Mouse (Mus musculus): ENCODE data around the gene Rcn3. TPM values are rescaled to one million over a fixed set of nuclear protein-coding genes. Genes with fewer than 3 reads are reported as not detected.

The Rcn3 gene
- polyA plus RNA-seq, 1 experiment from 2014 or later = 135 TPM

GRCm38 (mm10) chr7:45090251-45090977 lies 1.6 kb downstream of the Rcn3 start:
- Histone ChIP-seq H3K27me3 (ENCODE audit: insufficient read depth, poor library complexity, severe bottlenecking) (peaks cover 11% of the 10 kb centered on the region), H3K27ac (no peak overlapping the region), H3K4me3 (peak overlapping the region; percentile 66; the same call in 1 of the 2 replicates), H3K4me1 (replicated peaks) (peaks cover 33% of the 10 kb centered on the region), H3K9me3 (peaks cover 4% of the 10 kb centered on the region; the same call in 1 of the 2 replicates), H3K36me3 (peaks cover 31% of the 10 kb centered on the region)
- no peak for DNase-seq (ENCODE audit: low spot score)
- WGBS = 83% methylated on average over 13 of the region's 13 CpGs

- H3K27ac ChIP-seq = no peak overlapping the region
- no peak for DNase-seq (ENCODE audit: low spot score)
- no peak overlapping the region for H3K4me3 ChIP-seq
- H3K27me3 ChIP-seq (ENCODE audit: insufficient read depth, poor library complexity, severe bottlenecking) = peaks cover 11% of the 10 kb centered on the region
- peaks cover 48% of the 10 kb centered on the region for H3K36me3 ChIP-seq
- peaks cover 4% of the 10 kb centered on the region; the same call in 1 of the 2 replicates for H3K9me3 ChIP-seq
- H3K4me1 ChIP-seq (replicated peaks) = peaks cover 28% of the 10 kb centered on the region
- WGBS = 92% methylated on average over 17 of the region's 17 CpGs
Observed at GRCm38 (mm10) chr7:45088597-45088996, 3.4 kb downstream of the Rcn3 start.

- no peak for DNase-seq (ENCODE audit: low spot score)
- Histone ChIP-seq H3K27me3 (ENCODE audit: insufficient read depth, poor library complexity, severe bottlenecking) (peaks cover 7% of the 10 kb centered on the region; the same call in 1 of the 2 replicates), H3K4me1 (replicated peaks) (peaks cover 16% of the 10 kb centered on the region), H3K9me3 (peaks cover 4% of the 10 kb centered on the region; the same call in 1 of the 2 replicates), H3K27ac (no peak overlapping the region), H3K4me3 (0 out of 2 replicates have a peak overlapping the region, but pooled peaks have one; percentile 4), H3K36me3 (peaks cover 62% of the 10 kb centered on the region)
- WGBS = 78% methylated on average over 4 of the region's 4 CpGs
Observed at GRCm38 (mm10) chr7:45086084-45086483, 5.9 kb downstream of the Rcn3 start.

- DNase-seq (ENCODE audit: low spot score) = no peak
- Histone ChIP-seq H3K4me1 (replicated peaks) (peaks cover 12% of the 10 kb centered on the region; the same call in 1 of the 2 replicates), H3K27ac (no peak overlapping the region), H3K9me3 (peaks cover 4% of the 10 kb centered on the region; the same call in 1 of the 2 replicates), H3K27me3 (ENCODE audit: insufficient read depth, poor library complexity, severe bottlenecking) (no peaks in the 10 kb centered on the region), H3K4me3 (no peak overlapping the region), H3K36me3 (peaks cover 60% of the 10 kb centered on the region)
- WGBS = 87% methylated on average over 22 of the region's 22 CpGs
Observed at GRCm38 (mm10) chr7:45083300-45083890, 8.6 kb downstream of the Rcn3 start.

- 68% methylated on average over 25 of the region's 25 CpGs for WGBS
Observed at GRCm38 (mm10) chr7:45082401-45083299, 9.4 kb downstream of the Rcn3 start.

GRCm38 (mm10) chr7:45081016-45081415 lies 11.0 kb downstream of the Rcn3 start:
- H3K4me1 ChIP-seq (replicated peaks) = peaks cover 12% of the 10 kb centered on the region; the same call in 1 of the 2 replicates
- no peak for DNase-seq (ENCODE audit: low spot score)
- peaks cover 2% of the 10 kb centered on the region; the same call in 1 of the 2 replicates for H3K9me3 ChIP-seq
- no peak overlapping the region for H3K4me3 ChIP-seq
- H3K27ac ChIP-seq = no peak overlapping the region
- H3K36me3 ChIP-seq = peaks cover 56% of the 10 kb centered on the region
- WGBS = 45% methylated on average over 5 of the region's 5 CpGs
- no peaks in the 10 kb centered on the region for H3K27me3 ChIP-seq (ENCODE audit: insufficient read depth, poor library complexity, severe bottlenecking)

More at GRCm38 (mm10) chr7:45082401-45083299, 9.4 kb downstream of the Rcn3 start:
- H3K4me1 ChIP-seq (replicated peaks) = peaks cover 12% of the 10 kb centered on the region; the same call in 1 of the 2 replicates
- peaks cover 56% of the 10 kb centered on the region for H3K36me3 ChIP-seq
- H3K9me3 ChIP-seq = peaks cover 4% of the 10 kb centered on the region; the same call in 1 of the 2 replicates
- no peak for DNase-seq (ENCODE audit: low spot score)
- H3K4me3 ChIP-seq = 0 out of 2 replicates have a peak overlapping the region, but pooled peaks have one; percentile 18
- H3K27me3 ChIP-seq (ENCODE audit: insufficient read depth, poor library complexity, severe bottlenecking) = no peaks in the 10 kb centered on the region
- no peak overlapping the region for H3K27ac ChIP-seq

- DNase-seq (ENCODE audit: low spot score) = peak; percentile 90
- no peak overlapping the region for H3K4me3 ChIP-seq
- no peak overlapping the region for H3K27ac ChIP-seq
- peaks cover 12% of the 10 kb centered on the region; the same call in 1 of the 2 replicates for H3K4me1 ChIP-seq (replicated peaks)
- H3K27me3 ChIP-seq (ENCODE audit: insufficient read depth, poor library complexity, severe bottlenecking) = no peaks in the 10 kb centered on the region
- no peaks in the 10 kb centered on the region for H3K9me3 ChIP-seq
- 1% methylated on average over 10 of the region's 10 CpGs for WGBS
- H3K36me3 ChIP-seq = peaks cover 57% of the 10 kb centered on the region
Observed at GRCm38 (mm10) chr7:45079856-45080255, 12.2 kb downstream of the Rcn3 start.

- H3K27me3 ChIP-seq (ENCODE audit: insufficient read depth, poor library complexity, severe bottlenecking) = no peaks in the 10 kb centered on the region
- H3K4me3 ChIP-seq = no peak overlapping the region
- 41% methylated on average over 9 of the region's 9 CpGs for WGBS
- no peak overlapping the region for H3K27ac ChIP-seq
- H3K4me1 ChIP-seq (replicated peaks) = peaks cover 12% of the 10 kb centered on the region; the same call in 1 of the 2 replicates
- peak; percentile 74 for DNase-seq (ENCODE audit: low spot score)
- H3K9me3 ChIP-seq = no peaks in the 10 kb centered on the region
- H3K36me3 ChIP-seq = peaks cover 58% of the 10 kb centered on the region
Observed at GRCm38 (mm10) chr7:45078513-45078912, 13.5 kb downstream of the Rcn3 start.

- WGBS = 93% methylated on average over 2 of the region's 2 CpGs
- Histone ChIP-seq H3K27ac (no peak overlapping the region), H3K4me3 (no peak overlapping the region), H3K4me1 (replicated peaks) (peaks cover 7% of the 10 kb centered on the region; the same call in 1 of the 2 replicates), H3K27me3 (ENCODE audit: insufficient read depth, poor library complexity, severe bottlenecking) (no peaks in the 10 kb centered on the region), H3K9me3 (no peaks in the 10 kb centered on the region), H3K36me3 (peaks cover 54% of the 10 kb centered on the region)
- DNase-seq (ENCODE audit: low spot score) = no peak
Observed at GRCm38 (mm10) chr7:45077829-45078228, 14.2 kb downstream of the Rcn3 start.

- peaks cover 49% of the 10 kb centered on the region for H3K36me3 ChIP-seq
- 89% methylated on average over 14 of the region's 14 CpGs for WGBS
Observed at GRCm38 (mm10) chr7:45077322-45077721, 14.7 kb downstream of the Rcn3 start.

GRCm38 (mm10) chr7:45076501-45076900 lies 15.5 kb downstream of the Rcn3 start:
- Histone ChIP-seq H3K27ac (no peak overlapping the region), H3K4me3 (no peak overlapping the region), H3K27me3 (ENCODE audit: insufficient read depth, poor library complexity, severe bottlenecking) (no peaks in the 10 kb centered on the region), H3K9me3 (no peaks in the 10 kb centered on the region), H3K4me1 (replicated peaks) (0 out of 2 replicates have a peak, but pooled peaks cover 4% of the 10 kb centered on the region), H3K36me3 (peaks cover 52% of the 10 kb centered on the region)
- 90% methylated on average over 30 of the region's 30 CpGs for WGBS
- DNase-seq (ENCODE audit: low spot score) = no peak

More at GRCm38 (mm10) chr7:45077322-45077721, 14.7 kb downstream of the Rcn3 start:
- Histone ChIP-seq H3K4me3 (no peak overlapping the region), H3K9me3 (no peaks in the 10 kb centered on the region), H3K4me1 (replicated peaks) (0 out of 2 replicates have a peak, but pooled peaks cover 4% of the 10 kb centered on the region), H3K27me3 (ENCODE audit: insufficient read depth, poor library complexity, severe bottlenecking) (no peaks in the 10 kb centered on the region), H3K27ac (no peak overlapping the region)
- no peak for DNase-seq (ENCODE audit: low spot score)

GRCm38 (mm10) chr7:45075405-45075804 lies 16.6 kb downstream of the Rcn3 start:
- WGBS = 90% methylated on average over 4 of the region's 4 CpGs
- no peaks in the 10 kb centered on the region for H3K9me3 ChIP-seq
- no peak for DNase-seq (ENCODE audit: low spot score)
- no peak overlapping the region for H3K27ac ChIP-seq
- peaks cover 52% of the 10 kb centered on the region for H3K36me3 ChIP-seq
- no peak overlapping the region for H3K4me3 ChIP-seq
- H3K4me1 ChIP-seq (replicated peaks) = 0 out of 2 replicates have a peak, but pooled peaks cover 4% of the 10 kb centered on the region
- H3K27me3 ChIP-seq (ENCODE audit: insufficient read depth, poor library complexity, severe bottlenecking) = no peaks in the 10 kb centered on the region

Measured in hindbrain, embryonic 10.5 days (tissue).